Mouse (Mus musculus) testis, postnatal 10 days (tissue): ENCODE results near the gene Cd40.

Experiments used
- DNase-seq: peaks from one replicate; pipeline ENCODE4 v3.0.0; 2021; ENCODE audit warnings: low spot score

The Cd40 gene

GRCm38 (mm10) chr2:165054888-165055852, at the start of gene Cd40:
TSS of gene Cd40 (plus strand) at chr2:165055627.
- peak; percentile 58 for DNase-seq

- DNase-seq, result no peak
Measured at GRCm38 (mm10) chr2:165006813-165007212, 48.6 kb upstream of the Cd40 start.

- DNase-seq, result no peak
Measured at GRCm38 (mm10) chr2:165007986-165008385, 47.4 kb upstream of the Cd40 start.

- DNase-seq, result no peak
Measured at GRCm38 (mm10) chr2:165009161-165009560, 46.3 kb upstream of the Cd40 start.

DNA sequence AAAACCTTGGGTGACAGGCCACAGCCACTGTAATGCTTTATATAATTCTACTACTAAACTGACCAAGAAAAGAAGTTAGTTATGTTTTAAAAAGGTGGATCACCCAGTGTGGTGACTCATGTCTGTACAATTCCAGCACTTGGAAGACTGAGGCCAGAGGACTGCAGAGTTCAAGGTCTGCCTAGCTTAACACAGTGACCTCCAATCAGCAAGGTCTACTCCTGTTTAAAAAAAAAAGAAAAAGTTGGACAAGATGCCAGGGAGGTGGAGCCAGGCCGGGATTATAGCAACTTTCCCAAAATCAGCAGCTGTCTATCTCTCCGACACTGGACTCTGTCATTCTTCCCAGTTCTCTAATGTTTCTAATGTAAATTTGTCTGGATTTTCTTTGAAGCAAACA, 45.8 kb upstream of the Cd40 start:
- DNase-seq, result no peak

GRCm38 (mm10) chr2:165010351-165010750, 45.1 kb upstream of the Cd40 start:
- no peak for DNase-seq

DNA sequence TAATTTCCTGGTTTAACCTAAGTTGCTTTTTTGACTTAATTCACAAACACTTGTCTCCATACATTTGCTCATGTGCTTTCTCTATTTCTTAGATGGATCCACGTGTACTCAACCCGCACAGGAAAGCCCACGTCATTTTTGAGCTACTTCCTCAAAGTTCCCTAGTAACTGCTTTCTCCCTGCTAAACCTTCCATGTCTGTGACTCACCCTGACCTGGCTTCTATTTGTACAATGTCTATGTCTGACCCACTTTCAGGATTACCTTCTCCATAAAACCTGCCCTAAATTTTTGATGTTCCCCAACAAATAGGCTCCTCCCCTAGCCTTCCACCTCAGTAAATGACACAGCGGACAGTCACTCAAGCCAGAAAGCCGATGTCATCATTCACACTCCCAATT, 40.5 kb upstream of the Cd40 start:
- no peak for DNase-seq

DNA sequence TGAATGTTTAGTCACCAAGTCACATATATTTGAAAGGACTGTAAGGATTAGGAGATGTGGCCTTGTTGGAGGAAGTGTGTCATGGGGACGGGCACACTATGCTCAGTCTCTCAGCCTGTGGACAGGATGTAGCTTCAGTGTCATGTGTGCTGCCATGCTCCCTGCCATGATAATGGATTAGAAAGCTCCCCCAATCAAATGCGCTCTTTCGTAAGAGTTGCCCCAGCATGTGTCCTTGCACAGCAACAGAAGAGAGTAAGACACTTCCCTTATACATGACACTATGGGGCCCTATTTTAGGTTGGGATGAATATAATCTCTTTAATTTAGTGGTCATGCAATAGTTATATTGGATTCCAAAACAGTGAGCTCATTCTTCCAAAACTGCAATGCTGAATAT, 34.9 kb upstream of the Cd40 start:
- DNase-seq, result no peak

DNA sequence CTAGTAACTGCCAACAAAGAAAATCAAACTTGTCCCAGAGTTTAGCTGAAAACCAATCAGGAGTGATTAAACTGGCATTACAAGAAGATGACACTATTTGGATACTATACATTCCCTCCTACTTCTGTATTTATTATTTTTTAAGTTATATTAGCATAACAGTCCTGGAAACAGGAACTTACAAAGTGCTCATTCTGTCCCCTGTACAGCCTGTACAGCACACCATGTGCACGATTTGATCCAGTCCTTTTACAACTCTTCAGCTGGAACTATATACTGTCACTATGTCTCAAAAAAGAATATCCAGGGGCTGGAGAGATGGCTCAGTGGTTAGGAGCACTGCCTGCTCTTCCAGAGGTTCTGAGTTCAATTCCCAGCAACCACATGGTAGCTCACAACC, 28.3 kb upstream of the Cd40 start:
- DNase-seq, result no peak

- DNase-seq, result no peak
Measured at GRCm38 (mm10) chr2:165032533-165032932, 22.9 kb upstream of the Cd40 start.

- no peak for DNase-seq
Measured at GRCm38 (mm10) chr2:165033306-165033705, 22.1 kb upstream of the Cd40 start.

DNA sequence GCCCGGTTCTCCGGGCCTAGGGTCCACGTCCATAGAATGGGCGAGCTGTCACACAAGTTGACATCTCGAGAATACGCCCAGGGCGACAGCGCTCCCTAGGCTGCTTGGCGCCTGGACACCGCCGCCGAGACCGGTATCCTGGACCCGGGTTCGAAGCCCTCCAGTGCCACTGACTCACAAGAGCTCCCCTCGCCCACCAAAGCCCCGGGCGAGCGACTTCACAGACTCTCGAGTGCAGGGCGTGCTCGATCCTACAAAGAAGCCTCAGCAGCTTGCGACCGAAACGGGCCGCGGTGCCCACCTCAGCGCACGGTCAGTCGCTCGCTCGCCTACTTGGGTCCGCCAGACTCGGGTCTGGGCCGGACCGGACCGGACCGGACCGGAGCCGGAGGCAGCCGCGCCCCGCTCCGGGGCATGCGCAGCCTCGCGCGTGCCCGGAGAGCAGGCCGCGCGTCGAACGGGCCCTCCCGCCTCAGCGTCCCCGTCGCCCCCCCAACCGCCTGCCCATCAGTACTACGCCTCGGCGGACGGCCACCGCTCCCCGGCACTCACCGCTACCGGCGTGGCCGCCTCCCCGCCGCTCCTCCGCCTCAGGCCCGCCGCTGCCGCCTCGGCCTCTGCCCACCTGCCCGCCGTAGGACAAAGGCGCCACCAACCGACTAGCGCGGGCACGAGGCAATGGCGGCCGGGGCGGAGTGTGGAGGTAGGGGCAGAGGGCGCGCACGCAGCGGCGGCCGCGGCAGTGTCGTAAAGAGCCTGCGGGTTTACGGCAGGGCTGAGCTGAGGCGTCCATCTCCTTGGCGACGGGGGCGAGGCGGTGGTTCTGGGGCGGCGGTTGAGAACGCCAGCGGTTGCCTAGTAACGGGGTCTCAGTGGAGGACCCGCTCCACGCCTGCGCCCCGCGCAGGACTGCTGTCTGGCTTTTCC, 21.0 kb upstream of the Cd40 start, which contains the start of gene Ncoa5:
TSS of gene Ncoa5 (minus strand) at position 737 of the 927 bp plus-strand sequence.
- DNase-seq, result peak; percentile 99

DNA sequence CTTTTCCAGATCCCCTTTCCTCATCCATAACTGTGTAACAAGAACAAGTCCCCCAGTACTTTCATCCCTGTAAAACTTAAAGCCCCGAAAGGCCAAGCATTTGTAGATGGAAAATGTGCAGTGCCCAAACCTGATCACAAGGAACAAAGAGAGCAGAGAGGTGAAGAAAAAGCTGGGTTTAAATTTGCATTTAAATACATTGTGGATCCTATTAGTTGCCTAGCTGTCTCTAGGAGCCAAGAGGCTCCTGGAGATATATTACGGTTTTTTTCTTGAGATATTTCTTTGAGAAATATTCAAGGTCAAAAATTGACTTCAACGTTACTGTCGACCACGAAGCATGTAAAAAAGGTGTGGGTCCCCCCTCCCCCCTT, 20.4 kb upstream of the Cd40 start:
- DNase-seq, result no peak

DNA sequence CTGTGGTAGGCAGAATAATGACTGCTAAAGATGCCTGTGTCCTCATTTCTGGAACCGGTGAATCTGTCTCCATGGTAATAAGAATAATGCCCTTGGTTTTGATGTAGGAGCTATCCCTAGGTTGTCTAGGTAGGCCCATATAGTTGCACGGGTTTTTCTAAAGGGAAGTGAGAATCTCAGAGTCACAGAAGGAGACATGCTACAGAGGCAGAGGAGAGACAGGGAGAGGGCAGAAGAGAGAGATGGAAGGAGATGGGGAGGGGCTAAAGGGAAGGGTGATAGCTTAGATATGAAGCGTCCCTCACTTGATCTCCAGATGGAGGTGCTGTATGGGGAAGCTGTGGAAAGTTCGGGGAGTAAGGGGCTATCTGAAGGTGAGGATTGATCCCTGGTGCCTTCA, 18.0 kb upstream of the Cd40 start:
- DNase-seq, result no peak

DNA sequence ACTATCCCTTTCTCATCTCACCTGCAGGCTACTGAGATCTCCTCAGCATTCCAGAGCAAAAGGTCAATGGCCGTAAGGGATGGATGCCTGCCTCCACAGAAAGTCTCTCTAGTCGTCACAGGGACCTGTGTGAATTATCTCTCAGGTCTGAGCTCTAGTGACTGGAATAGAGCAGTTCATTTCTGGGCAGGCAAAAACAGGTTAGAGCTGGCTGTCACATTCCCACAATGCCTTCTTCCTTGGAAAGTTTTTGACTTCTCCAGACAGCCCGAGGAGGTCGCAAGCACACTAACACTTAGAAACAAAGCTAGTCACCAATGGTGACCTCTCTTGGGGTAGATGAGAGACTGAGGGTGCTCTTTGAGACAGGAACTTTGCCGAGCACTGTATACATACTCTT, 13.3 kb upstream of the Cd40 start:
- peak; percentile 26 for DNase-seq

DNA sequence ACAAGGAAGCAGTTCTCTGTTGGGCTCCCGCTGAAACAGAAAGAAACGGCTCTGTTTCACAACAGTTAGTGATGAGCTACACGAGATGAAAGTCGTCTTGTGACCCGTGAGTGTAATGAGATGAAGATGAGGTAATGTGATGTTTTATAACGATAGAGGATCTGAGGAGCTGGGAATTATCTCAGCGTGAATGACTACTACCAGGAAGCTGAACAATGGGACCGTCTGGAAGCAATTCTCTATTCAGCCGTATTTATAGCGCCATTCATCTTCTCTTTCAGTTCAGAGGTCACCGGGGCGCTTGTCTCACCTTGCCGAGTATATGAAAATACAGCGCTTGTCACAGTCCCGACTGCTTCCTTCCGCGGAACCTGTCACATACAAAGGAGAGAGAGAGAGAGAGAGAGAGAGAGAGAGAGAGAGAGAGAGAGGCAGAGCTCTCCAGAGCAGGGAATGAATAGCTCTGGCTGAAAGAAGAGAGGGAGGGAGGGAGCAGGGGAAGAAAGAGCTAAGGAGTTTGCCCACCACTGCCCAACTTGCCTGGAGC, 12.3 kb upstream of the Cd40 start:
- DNase-seq, result peak; percentile 0

DNA sequence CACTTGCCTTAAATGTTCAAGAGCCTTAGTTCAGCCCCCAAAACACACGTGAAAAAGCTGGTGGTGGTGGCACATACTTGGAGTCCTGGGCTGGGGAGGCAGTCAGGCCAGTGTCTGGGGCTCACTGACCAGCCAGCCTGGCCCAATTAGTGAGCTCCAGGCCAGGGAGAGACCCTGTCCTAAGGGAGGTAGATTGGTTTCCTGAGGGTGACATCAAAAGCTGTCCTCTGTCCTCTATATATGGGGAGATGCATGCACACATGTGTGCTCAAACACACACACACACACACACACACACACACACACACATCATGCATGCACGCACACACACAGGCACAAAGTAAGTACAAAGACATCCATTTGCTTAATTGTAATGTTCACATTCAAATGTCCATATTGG, 11.7 kb upstream of the Cd40 start:
- peak; percentile 15 for DNase-seq

DNA sequence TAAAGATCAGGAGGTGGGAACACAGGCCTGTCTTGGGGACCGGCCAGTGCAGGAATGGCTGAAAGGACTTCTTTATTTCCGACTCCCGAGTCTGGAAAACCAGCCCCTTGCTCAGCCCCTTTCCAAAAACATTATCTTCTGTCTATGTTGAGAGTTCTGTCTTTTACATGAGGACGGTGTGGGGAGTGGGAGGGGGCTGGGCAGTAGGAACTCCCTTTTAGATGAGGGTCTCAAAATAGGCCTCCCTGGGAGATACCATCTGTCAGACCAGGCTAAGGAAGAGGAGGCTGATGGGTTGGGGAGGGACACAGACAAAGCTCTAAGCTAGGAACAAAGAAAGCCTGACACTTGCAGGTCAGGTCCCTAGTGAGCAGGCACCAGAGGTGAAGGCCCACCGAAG, 6.4 kb upstream of the Cd40 start:
- no peak for DNase-seq

DNA sequence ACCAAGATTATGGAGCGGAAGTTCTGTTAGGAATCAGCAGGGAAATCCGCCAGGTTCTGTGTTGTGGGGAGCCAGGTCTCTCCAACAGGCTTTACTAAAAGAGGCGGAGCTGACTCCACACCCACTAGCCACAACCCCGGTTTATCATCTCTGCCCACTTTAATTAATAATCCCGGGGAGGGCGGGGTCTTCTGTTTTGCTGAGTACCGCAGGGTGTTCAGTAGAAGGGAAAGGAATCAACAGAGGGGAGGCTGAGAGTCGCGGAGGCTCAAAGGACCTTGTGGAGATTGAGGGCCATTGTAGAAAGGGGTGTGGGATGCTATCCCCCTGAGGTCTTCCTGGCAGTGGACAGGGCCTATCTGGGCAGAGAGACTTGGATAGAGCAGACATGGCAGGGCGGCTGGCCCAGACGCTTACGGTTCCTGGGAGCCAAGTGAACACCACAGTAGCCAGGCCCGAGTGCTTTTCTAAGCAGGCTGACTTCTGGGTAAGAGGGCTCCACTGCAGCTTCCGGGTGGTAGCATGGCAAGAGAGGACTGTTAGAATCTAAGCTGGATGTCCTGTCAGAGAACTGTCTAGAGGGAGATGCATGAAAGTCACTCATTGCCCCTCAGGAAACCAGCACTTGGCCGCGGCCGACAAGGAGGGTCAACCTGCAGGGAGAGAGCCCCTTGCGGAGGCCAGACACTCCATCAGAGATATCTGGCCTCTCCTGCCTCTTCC, 4.4 kb upstream of the Cd40 start:
- DNase-seq, result no peak

- no peak for DNase-seq
Measured at GRCm38 (mm10) chr2:165051566-165051965, 3.9 kb upstream of the Cd40 start.

GRCm38 (mm10) chr2:165055905-165056304, 478 bp downstream of the Cd40 start:
- DNase-seq, result no peak
